Comparison of ENCODE assay signal across 14 mouse cellular contexts in the genomic region with DNA sequence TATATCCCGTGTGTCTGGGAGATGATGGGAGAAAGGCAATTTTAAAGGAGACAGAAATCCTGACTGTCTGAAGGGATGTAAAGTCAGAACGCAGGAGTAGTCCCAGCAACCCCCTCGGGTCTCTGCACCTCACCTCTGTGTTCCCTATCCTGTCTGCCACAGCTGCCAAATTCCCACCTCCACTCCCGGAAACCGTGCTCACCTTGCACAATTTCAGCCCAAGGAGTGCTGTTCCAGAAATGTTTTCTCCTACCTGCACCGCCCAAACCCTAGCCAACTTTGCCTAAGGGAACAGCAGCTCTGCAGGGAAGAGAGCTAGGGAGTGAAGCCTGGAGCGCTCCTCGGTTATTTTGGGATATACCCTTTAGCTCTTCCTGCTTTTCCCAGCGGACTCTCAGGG.
"Had no signal": no experiment of that assay in that cellular context is flagged by ENCODE, and none has a peak within 500 bp of the region (broad histone marks: within the 10 kb centered on the region; RNA-seq: fewer than 3 reads in every experiment).

No protein-coding gene starts in this region.

- DNase-seq: gastrocnemius, adult 2 months; gastrocnemius, postnatal 10 days; gastrocnemius, postnatal 25 days; heart, adult 2 months; heart, postnatal 14 days; heart, postnatal 36 days; kidney, adult 11 months; kidney, adult 2 months; kidney, adult 9 months; kidney, postnatal 14 days; kidney, postnatal 36 days; layer of hippocampus, adult 9-11 months; layer of hippocampus, postnatal 36 days; left cerebral cortex, postnatal 4 days had no signal
